Mouse (Mus musculus) c-Kit-positive CD71-positive TER-119-positive erythroid progenitor cells, embryonic 14.5 days (primary cell): ENCODE results near the gene Ugcg.

Source experiments
- DNase-seq: peaks from one replicate; pipeline ENCODE4 v3.0.0-alpha.2; 2013; ENCODE audit warnings: low spot score

The Ugcg gene

DNA sequence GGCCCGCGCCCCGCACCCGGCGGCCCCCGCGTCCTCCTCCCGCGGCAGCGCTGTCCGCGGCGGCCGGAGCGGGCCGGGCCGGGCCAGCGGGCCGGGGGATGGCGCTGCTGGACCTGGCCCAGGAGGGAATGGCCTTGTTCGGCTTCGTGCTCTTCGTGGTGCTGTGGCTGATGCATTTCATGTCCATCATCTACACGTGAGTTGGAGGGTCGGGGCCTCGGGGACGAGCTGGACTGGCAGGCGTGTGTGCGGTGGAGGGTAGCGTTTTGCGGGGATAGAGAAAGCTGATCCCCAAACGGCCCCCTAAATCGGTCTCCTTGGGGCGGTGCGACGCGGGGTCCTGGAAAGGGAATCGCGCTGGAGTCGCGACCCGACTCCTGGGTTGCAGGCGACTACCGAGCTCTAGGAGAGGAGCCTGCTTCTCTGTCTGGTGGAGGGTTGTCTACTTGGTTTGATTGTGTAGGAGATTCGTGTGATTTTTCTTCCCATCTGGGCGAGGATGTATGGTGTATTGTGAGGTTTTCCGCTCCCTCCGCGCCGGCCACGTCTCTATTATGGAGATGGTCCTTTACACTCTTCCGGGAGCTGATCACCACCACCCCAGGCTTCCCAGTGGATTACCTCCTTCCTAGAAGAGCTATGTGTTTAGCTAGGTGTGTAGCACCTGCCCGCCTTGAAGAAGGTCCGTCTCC, 635 bp downstream of the Ugcg start:
- no peak for DNase-seq

DNA sequence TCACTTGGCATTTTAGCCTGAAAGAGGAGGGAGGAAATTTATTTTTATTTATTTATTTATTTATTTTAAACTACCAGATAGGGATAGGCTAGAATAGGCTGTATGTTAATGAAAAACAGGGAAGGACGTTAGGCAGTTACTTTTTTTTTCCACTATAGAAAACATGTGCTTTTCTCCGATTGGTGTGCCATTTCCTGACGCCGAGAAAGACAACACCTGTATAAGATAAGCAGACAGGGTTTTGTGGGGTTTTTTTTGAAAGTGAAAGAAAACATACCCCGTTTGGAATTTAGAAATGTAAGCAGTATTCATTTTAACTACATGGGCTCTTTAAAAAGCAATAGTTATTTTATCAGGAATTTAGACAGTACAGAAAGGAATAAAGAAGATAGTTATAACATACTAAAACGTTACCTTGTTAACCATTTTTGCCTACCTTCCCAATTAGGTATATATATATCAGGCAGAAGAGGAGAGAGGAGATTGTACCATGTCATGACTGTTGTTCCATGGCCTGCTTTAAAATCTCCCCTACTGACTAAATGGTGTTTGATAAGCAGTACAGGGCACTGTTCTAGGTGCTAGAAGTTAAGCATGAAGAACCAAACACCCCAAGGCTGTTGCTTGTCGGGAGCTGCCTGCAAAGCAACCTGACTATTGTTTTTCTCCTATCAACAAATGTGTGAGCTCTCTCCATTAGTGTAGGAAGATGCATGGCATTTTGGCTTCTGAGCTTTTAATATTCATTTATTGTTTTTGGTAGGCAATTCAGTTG, 1.8 kb downstream of the Ugcg start:
- no peak for DNase-seq

DNA sequence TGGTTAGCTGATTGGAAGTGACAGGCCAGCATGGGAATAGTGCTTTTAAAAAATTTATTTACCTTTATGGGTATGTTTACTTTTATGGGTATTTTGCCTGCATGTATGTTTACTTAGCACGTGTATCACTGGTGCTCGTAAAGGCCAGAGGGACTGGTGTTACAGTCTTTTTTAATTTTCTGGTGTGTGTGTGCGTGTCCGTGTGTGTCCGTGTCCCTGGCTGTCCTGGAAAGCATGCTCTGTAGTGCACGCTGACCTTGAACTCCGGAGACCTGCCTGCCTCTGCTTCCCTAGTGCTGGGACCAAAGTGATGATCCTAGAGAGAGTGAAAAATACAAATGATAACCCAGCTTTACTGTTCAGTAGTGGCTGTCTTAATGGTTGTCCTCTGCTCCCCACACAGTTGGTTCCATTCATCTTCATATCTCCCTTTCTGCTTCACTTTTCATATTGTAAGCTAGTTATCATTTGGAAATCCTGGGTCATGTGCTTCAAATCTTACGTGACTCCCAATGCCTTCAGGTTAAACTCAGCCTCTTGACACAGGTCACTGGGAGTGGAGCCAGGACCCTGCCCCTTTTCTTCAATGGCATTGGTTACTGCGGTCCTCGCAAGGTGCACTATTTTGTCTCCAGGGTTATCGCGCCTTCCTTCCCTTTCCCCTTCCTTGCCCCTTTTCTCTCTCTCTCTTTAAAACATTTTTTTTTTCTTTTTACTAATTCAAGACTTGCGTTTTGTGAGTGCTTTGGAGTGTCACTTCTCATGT, 5.9 kb downstream of the Ugcg start:
- no peak for DNase-seq

DNA sequence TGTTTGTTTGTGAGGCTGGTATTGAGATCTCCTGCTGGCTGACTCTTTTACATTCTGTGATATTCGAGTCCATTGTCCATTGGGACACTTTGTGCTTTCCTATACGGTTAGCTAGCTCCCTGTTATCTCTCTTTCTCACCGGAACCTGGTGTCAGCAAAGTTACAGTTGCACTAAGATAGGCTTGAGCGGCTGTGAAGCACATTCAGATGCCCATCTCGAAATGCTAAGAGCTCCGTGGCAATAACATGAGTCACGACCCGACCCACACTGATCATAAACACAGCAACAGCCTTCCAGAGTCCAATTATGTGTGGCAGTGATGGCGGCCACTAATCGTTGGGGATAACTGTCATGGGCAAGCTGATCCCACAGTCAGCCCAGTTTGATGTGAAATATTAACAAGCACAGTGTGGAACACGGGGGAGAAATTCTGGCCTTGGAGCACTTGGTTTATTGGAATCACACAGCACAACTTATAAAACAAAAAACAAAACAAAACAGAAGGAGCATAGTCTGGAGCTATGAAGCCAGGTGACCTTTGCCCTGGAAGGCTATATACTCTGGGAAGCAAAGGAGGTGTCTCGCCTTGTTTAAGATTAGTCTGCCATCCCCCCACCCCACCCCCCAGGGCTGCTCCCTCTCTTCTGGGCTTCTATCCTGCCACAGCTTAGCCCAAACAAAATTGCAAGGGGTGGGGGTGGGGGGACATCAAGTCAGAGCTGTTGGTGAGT, 7.5 kb downstream of the Ugcg start:
- peak; percentile 72 for DNase-seq

DNA sequence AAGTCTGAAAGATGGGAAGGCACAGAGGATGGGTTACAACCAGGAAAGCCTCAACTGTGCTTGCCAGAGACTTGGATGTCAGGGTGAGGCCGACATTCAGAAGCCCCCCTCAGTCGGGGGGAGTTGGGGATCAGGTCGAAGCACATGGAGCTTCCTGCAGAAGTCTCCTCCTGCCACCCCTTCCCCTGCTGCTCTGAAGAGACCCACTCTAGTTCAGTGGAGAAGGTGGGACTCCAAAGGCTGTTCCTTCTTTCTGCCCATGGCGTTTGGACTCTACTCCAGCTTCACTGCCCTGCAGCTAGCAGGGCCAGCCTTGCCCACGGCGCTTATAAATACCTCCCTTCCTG, 8.0 kb downstream of the Ugcg start:
- DNase-seq, result no peak

DNA sequence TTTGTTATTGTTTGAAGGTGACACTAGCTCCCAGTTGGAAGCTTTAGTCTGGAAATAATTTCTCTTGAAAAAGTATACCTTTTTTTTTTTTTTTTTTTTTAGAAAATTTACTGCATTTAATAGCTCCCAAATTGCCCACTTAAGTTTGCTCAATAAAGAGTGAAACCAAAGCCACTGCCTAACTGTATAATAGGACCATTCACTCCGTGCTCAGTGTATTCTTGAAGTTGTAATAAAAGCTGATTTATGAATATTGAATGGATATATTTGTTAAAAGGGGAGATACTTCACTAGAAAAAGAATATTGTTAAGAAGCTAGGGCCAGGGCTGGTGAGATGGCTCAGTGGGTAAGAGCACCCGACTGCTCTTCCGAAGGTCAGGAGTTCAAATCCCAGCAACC, 8.4 kb downstream of the Ugcg start:
- DNase-seq, result no peak

DNA sequence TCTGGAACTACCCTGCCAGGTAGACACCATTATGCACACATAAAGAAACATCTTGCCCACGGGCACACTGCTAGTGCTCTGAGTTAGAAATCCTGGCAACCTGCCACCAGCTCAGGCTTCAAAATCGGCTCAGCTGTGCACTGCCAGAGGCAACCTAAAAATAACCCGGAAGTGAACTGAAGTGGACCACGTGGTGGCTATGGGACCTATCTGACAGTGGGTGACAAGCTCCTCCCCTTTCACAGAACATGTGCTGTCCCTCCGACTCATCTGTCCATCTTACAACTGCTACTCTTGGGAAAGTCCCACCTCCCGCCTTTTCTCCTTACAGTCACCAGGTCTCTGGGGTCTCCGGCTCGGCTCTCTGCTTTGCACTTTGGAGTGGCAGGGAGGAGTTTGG, 10.3 kb downstream of the Ugcg start:
- no peak for DNase-seq

DNA sequence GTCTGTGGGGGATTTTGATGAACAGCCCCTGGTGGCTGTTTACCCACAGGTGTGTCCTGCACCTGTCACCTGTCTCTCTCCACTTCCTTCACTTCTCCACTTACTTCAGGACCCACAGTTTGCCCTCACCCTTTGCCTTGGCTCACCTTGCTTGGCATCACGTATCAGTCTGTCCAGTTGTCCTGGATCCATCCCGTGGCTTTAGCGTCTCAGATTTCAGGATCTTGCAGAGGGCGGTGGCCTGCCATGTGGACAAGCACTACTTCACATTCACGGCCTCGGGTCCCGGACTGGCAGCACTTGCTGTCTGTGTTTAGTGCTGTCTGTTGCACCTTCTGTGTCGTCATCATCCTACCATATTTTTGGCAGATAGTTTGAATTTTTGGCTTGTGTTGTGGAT, 10.7 kb downstream of the Ugcg start:
- DNase-seq, result no peak

DNA sequence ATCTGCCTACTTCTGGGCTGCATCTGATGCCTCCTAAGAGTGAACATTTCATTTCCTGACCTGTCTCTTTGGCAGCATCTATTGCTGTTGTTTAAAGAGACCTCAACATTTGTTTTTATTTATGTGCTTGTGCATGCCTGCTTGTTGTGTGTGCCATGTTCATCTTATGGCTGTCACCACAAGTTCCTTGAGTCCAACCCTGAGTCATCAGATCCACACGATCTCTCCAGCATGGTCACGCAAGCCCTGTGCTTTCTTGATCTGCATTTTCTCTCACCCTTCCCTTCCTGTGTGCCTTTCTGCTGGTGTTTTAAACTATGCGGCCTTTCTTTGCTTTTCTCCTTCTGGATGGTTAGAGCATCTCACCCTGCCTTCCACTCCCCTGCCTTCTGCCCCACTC, 11.6 kb downstream of the Ugcg start:
- no peak for DNase-seq

DNA sequence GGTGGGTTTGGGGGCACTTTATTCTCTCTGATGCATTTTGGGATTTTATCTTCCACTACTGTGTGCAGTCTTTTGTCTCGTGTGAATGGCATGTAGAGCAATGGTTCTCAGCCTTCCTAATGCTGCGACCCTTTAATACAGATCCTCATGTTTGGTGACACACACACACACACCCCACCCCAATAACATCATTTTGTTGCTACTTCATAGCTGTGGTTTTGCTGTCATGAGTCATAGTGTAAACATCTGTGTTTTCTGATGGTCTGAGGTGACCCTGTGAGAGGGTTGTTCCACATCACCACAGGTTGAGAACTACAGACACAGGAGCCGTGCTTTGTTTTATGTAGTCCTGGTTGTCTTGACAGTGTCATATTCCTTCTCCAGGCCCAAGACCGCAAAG, 15.6 kb downstream of the Ugcg start:
- no peak for DNase-seq

DNA sequence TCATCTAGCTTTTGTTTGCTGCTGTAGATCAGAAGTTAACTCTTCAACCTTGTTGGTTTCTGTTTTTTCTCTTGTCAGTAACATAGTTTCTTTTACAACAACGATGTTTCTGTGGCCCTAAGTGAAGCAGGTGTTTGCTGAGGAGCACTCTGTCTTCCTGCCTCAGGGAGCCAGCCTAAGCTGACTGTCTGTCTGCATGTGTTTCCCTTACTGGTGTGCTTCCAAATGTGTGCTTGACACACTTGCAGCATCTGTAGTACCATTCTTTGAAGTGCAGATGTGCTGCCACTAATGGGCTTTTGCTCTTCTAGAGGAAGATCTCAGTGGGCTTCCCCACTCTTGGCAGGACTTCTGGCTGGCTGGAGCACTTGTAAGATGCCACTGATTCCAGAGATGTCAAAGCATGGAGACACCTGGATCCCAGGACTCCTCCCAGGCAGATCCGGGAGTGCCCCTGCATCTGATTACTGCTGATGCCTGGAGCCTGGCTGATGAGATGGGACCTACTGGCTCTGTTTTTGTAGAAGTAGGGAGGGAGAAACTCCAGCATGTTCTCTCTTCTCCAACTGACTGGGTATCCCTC, 16.8 kb downstream of the Ugcg start:
- DNase-seq, result no peak

DNA sequence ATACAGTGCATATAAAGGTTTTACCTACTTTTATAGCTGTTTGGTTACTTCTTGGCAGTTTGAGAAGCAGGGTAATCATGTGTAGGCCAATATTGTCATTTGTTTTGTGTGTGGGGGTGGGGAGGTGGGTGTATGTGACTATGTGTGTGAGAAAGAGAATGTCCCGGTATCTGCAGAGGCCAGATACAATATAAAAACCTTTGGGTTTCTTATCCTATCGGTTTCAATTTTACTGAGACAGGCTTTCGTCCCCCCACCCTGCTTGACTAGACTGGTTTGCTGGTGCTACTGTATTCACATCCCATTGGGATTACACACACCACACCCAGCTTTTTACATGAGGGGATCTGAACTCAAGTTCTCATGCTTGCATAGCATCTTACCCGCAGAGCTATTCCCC, 17.5 kb downstream of the Ugcg start:
- DNase-seq, result no peak

DNA sequence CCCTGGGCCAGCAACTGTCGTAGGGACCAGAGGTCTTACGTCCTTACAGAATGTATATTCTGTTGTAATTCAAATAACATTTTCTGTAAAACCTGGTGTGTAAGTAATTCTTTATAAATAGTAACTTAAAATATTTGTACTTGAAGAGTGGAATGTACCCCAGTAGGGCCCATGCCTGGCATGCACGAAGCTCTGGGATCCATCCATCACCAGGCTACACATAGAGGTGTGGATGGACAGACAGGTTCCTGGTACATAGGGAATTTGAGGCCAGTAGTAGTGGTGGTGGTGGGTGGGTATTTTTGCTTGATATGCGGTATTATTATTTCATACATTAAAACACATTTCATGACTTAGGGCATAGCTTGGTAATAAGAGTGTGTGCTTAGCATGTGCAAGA, 19.6 kb downstream of the Ugcg start:
- DNase-seq, result no peak

DNA sequence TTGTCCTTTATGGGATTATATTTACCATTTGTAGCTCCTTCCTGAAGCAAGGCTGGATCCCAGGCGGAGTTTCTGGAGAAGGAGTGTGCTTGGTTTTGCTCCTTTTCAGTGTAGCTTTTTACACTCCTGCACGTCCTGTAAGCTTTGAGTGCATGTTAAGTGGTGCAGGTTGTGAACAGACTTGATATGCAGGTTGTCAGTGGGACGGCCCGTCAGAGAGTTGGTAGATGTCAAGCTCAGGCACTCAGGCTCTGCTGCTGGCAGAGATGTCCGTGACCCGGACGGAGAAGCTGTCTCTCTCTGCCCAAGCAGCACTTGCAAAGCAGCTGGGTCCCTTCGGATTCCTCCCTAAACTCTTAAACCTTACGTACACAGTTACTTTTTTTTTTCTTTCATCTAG, 22.1 kb downstream of the Ugcg start:
- no peak for DNase-seq

DNA sequence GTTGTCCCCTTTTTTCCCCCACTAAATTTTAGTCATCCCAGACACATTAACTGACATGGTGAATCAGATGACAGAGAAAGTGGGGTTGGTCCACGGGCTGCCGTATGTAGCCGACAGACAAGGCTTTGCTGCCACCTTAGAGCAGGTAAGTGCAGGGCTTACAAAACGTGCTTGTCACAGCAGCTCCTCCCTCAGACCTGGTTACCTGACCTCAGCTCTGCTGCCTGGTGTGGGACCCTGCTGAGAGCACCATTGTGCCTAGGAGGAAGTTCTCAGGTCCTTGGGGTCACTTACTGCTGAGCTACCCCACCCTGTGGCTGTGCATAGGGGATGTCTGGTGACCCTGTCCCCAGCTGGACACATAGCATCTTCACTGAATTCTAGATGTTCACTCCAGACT, 24.8 kb downstream of the Ugcg start:
- DNase-seq, result no peak

DNA sequence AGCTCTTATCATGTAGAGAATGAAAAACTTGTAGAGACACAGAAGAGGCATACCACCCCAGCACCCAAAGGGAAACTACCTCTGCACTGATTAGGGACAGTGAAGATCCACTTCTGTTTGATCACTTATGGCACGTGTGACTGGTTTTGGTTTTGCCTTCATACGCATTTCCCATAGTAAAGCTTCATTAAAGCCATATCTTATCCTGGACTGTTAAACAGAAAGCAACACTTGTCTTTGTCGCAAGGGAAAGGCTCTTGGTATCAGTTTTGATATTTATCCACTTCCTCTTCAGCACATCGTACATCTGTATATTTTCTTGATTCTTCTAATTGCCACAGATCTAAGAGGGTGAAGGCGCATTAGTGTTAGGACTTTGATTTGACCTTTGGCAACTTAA, 25.6 kb downstream of the Ugcg start:
- no peak for DNase-seq

DNA sequence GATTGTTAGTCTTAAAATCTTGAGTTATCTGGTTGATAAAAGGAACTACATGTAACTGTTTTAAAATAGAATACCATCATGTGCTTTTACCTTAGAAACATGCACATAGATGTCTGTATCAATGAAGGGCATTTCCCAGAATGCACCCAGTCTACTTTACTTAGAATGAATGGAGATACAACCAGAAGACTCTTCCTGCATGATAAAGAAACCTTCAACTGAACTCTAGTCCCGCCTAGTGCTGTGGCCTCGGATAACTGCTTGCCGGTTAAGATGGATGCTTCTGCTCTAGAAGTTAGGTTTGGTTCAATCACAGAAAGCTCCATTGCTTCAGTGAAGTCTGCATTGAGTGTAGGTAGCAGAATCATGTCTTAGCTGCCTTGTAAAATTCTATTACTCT, 26.5 kb downstream of the Ugcg start:
- DNase-seq, result peak; percentile 70

DNA sequence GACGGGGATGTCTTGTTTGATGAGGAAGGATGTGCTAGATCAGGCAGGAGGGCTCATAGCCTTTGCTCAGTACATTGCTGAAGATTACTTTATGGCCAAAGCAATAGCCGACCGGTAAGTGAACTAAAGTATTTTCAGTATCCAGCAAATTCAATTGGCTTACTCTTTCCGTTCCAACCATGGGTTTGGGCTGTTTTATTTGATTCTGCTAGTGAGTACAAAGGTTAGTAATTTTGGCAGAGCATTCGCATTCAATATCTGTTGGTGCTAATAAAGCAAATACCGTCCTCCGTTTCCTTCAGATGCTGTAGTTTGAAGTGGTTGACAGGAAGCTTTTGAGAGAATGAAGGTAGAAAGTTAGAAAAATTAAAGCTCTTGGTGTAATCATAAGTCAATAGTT, 28.0 kb downstream of the Ugcg start:
- DNase-seq, result no peak

DNA sequence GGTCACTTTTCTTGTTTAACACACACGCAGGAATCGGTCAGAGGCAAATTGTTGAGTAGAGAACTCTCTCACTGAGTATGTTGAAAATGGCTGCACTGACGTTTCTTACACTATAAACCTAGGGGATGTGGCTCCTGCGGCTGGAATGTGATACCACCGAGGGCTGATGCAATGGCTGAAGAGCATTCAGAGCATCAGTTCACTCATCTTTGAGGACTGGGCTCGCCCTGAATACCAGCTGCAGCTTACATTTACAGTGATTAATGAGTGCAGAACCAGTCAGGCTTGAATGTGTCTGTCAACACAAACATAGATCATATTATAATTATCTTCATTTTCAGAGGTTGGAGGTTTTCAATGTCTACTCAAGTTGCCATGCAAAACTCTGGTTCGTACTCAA, 29.1 kb downstream of the Ugcg start:
- DNase-seq, result no peak

DNA sequence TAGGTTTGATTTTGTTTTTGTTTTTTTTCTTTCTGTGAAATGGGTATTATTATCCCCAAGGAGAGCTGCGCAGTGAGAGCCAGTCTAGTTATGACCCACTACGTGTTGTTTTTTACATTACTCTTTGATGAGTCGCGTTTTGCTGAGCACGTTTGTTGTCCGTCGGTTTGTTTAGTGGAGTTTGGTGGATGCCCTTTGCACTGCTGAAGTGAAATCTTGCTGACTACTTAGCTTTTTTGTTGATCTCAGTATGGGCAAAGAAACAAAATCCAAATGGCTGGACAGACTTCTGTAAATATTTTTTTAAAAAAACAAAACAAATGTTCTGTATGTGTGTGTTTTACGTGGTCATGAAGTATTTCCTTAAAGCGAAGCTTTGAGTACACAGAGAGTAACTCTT, 33.2 kb downstream of the Ugcg start:
- DNase-seq, result no peak

DNA sequence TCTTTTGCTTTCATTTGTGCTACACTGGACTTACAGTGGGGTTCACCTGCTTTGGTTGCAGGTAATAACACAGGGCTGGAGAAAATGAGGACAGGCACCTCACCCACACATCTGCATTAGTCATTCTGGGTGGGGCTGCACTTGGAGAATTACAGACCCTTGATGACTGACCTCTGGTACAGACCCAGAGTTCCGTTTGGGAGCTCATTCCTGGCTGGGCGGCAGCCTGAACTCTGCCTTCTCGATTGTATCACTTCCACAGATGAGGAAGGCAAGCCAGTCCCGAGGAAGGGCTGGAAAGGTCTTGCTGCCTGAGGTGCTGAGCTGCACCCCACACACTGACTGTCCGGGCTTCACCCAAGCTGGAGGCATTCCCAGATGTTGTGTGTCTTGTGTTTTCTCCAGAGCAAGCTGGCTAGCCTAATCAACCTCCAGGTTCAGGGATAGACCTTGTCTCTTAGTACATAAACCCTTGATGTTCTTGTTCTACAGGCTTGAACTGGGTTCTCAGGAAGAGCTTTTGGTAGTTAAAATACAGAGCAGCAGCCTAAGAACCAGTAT, 34.1 kb downstream of the Ugcg start:
- DNase-seq, result no peak

DNA sequence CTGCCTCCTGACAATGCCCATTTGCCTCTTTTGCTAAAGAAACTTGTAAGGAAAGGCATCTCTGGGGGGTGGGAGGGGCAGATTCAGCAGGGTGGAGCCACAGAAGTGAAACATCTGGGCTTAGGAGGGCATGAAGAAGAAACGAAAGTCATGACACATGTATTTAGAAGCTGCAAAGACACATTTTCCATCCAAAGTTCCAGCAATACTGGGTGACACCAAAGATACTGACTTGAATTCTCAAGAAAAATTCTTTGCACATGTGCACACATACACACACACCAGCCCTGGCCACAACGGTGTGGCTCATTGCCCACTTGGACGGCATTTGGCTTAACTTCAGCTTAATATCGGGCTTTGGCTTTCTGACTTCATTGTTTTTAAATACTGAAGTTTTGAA, 35.8 kb downstream of the Ugcg start:
- no peak for DNase-seq
